Mouse (Mus musculus) olfactory bulb, adult 2 months (tissue): Measurements from ENCODE around the gene Nfatc3.

ENCODE experiments used
- CTCF ChIP-seq: fragments of 200-500 bp; IDR thresholded peaks from 2 replicates; pipeline ENCODE4 v1.5.1; 2012; ENCODE audit warnings: low read depth, mild to moderate bottlenecking, low read length, moderate library complexity; ENCODE audit not compliant: insufficient read depth
- POLR2A ChIP-seq: fragments of 200-500 bp; IDR thresholded peaks from 2 replicates; pipeline ENCODE4 v1.6.1; 2012; ENCODE audit warnings: mild to moderate bottlenecking, low read depth, low read length, moderate library complexity; ENCODE audit not compliant: insufficient read depth

DNA sequence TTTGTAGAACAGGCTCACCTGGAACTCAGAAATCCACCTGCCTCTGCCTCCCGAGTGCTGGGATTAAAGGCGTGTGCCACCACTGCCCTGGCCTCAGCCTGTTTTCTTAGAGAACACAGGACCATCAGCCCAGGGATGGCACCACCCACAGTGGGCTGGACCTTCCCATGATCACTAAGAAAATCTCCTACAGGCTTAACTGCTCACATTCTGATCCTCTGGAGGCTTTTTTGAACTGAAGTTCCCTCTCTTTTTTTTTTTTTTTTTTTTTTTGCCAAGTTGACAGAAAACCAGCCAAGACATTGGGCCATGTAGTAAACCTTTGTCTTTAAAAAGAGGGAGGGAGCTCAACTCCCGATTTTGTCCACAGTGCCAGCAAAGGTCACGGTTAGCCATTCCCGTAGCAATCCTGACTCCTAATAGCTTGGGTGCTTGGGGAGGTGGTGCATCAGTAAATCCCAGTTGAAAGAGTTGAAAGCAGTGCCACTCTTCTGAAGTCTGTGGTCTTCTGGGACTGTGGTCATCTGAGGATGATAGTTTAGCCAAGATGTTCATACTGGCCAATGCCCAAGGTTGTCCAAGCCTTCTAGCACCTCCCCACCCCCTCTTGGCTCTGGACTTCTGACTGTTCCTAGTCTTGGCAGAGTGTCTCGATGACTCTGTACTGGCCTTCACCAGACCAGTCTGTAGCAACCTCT, 89.4 kb downstream of the Nfatc3 start:
- TF ChIP-seq CTCF (no peak), POLR2A (no peak)
